Mouse (Mus musculus): ENCODE results near the gene Sos2. TPM values are rescaled to one million over a fixed set of nuclear protein-coding genes. Genes with fewer than 3 reads are reported as not detected.
"Not testable (repeated sequence)": the region's sequence is repeated elsewhere in the genome, so short reads cannot be mapped to it uniquely, and the experiment has no call there.

Gene Sos2
- total RNA-seq, 2 experiments from 2014 or later, result 41.9 to 45.5 TPM

DNA sequence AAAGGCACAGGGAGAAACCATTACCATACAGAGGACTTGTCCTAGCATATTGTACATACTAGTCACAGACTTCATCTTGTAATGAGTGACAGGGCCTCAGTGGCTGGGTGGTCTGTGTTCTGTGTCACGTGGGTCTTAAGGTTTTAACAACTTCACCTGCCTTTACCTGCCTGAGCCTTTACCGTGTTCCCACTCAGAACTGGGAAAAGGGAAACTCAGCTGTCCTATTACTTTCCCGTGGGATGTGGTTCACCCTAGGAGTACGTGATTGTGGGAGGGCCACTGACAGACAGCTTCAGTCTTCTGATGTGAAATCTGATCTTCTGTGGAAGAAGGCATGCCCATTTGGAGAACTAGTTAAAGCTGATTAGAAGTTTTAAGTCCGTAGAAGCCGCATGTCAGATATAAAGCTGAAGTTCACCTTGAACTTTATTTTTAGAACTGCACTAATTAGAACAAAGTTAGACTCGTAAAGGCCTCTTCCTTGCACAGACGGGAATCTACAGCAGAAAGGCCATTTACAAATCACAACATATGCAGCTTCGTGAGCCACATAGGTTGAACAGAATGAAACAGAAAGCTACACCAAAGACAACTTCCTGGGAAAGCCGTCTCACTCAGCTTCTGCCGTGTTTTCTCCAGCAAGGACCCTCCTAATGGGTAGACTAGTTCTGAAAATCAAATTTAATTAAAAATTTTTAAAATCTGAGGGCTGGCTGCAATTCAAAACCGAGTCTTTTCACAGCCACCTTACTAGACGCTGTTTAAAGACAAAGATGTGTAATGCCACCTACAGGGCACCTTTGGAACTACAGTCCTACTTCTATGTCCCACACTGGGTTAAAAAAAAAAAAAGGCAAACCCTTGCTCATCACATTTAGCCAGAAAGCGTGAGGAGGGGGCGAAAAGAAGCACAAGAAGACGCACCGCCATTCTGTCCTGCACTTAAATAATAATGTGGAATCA lies 107.5 kb downstream of the Sos2 start:
- peak; percentile 49 to 53 for DNase-seq (ENCODE audit: low spot score in 2 of 2)

DNA sequence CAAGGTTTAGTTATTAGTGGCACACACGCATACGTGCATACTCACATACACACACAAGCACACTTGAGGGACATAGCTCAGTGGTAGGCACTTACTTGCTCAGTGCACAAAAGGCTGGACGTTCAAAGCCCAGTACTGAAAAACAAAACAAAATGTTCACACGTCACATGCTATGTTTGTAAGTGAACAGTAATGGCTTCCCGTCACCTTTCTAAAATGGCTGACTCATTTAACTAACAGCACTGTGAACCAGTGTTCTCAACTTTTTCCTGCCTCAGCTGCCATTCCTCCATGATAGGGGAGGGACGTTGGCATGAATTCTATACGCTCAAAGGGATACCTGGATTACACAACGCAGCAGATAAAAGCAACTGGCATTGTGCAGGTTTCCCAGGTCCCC lies 108.4 kb downstream of the Sos2 start:
- no peak for DNase-seq (ENCODE audit: low spot score in 2 of 2)

GRCm38 (mm10) chr12:69569926-69570325 lies 111.7 kb downstream of the Sos2 start:
- no peak for DNase-seq (ENCODE audit: low spot score in 2 of 2)

GRCm38 (mm10) chr12:69568266-69568665 lies 113.4 kb downstream of the Sos2 start:
- no peak for DNase-seq (ENCODE audit: low spot score in 2 of 2)

- not testable (repeated sequence) for DNase-seq (ENCODE audit: low spot score in 2 of 2)
These were observed 120.6 kb downstream of the Sos2 start for GRCm38 (mm10) chr12:69561006-69561405.

DNA sequence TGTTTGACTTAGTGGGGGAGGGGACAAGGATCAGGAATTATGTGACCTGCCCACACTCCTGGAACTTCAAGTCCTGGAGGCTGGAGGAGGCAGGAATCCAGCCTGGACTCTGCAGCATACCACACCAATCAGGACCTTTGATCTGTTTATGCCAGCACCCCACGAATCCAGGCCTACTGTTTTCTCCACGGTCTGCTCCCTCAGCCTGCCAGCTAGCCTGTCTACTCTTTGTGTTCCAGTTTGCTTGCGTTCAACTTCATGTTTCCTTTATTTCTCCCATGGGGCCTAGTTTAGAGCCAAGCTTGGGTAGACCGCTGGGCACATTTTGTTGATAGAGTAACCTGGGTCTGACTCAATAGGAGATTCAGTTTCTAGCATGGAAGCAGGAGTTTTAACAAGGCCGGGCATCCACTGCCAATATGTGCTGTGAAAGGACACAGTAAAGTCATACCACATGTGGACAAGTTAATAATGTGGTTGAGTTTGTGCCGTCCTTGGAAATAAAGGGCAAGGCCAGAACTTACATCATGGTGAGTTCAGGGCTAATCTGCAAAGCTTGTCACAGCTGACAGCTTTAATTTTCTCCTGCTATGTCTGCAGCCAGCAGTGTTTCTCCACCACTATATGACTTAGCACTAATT lies 125.3 kb downstream of the Sos2 start:
- no peak for DNase-seq (ENCODE audit: low spot score in 2 of 2)

- no peak for DNase-seq (ENCODE audit: low spot score in 2 of 2)
These were observed 136.0 kb downstream of the Sos2 start for GRCm38 (mm10) chr12:69545456-69546178.

DNA sequence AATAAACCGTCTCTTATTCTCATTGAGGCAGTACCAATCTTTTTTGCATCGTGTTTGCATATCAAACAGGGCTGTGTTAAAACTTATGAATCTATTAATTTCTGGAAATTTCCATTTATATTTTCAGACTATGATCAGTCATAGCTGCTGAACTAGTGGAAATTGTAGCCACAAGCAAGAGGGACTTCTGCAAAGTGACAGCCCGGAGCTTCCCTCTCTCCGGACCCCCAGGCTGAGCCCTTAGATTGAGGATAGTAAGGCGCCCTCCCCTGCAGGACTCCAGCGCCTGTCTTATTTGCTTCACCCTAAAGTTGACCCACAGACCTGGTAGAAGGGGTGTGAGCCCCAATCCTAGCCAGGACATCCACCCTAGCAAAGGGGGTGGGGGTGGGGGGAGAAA lies 136.7 kb downstream of the Sos2 start:
- DNase-seq (ENCODE audit: low spot score in 2 of 2), result no peak

GRCm38 (mm10) chr12:69544562-69544961 lies 137.1 kb downstream of the Sos2 start:
- DNase-seq (ENCODE audit: low spot score in 2 of 2), result no peak

DNA sequence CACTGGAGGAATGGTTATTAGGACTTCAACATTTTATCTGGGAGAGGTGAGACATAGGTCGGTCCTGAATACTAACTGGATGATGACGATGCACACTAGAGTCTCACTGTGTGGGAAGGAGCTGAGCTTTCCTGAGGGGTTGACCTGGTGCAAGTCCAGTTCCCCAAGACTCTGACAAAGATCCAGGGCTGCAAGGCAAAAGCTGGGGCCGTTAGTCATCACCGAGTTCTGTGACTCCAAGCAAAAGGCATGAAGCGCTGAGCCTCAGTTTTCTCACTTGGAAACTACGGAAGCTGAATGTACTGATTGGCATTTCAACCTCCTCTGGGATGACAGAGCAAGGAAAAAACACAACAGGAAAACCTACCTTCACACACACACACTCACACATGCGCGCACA lies 139.3 kb downstream of the Sos2 start:
- DNase-seq (ENCODE audit: low spot score in 2 of 2), result no peak

- no peak for DNase-seq (ENCODE audit: low spot score in 2 of 2)
These were observed 140.0 kb downstream of the Sos2 start for GRCm38 (mm10) chr12:69541663-69542062.

DNA sequence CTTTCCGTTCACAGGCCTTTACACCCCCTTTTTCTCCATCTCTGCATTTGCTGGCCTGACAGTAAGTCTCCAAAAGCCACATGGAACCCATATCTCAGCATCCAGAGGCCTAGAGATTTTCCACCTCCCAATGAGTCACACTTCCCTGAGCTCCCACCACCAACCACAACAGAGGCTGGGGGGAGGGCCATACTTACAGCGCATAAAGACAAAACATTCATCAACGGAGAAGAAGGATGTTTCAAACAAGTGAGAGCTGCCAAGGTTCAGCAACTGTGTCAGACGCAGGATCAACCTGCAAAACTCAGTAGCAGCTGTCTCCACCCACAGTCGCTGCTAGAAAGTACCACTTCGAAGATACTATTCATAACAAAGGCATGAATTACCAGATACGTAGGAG lies 142.3 kb downstream of the Sos2 start:
- no peak for DNase-seq (ENCODE audit: low spot score in 2 of 2)

- no peak for DNase-seq (ENCODE audit: low spot score in 2 of 2)
These were observed 143.2 kb downstream of the Sos2 start for GRCm38 (mm10) chr12:69538362-69538950.

DNA sequence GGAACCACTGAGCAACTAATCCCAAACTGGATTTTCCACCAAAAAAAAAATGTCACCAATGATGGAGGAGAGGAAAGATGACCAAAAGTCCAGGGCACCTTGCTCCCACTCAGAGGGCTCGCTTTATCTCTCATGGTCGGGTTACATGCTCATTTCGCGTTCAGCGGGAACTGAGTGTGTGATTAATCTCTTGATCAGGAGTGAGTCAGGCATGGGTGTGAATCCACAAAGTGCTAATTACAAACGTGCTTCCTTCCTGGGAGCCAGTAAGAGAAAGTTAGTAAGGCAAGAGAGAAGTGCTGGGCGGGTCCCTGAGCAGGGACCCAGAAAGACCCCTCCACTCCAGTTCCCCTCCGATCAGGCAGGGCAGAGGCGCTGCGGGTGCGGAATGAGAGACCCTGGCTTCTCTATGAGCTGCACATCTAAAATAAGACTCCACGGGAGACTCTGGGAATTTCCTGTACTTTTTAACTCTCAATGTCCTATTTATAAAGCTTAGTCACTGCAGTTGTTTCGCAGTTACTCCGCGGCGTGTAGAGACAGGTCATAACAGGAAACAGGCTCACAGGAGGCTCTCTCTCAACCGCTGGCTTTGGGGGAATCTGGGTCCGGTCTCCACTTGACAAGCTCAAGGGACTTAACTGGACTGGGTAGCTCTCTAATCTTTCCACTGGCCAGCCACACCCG lies 143.8 kb downstream of the Sos2 start:
- peak in 1 of 2 experiments; percentile 9 for DNase-seq (ENCODE audit: low spot score in 2 of 2)

- DNase-seq (ENCODE audit: low spot score in 2 of 2), result peak in 1 of 2 experiments; percentile 15
These were observed 144.4 kb downstream of the Sos2 start for GRCm38 (mm10) chr12:69537243-69537674.

GRCm38 (mm10) chr12:69536616-69537242 lies 144.9 kb downstream of the Sos2 start:
- DNase-seq (ENCODE audit: low spot score in 2 of 2), result no peak

Measured in adrenal gland, postnatal 4 days (tissue).